Mouse (Mus musculus): ENCODE measurements at regions not wholly inside any gene's neighbourhood (a gene's known extent, or its start where the extent isn't known, plus 50 kb on each side); places are given as distances from the start of the nearest gene placed in this dataset.

GRCm38 (mm10) chr1:92386752-92387151 lies 86.9 kb downstream of the Ndufa10 start:
- Histone ChIP-seq H3K4me3 (ENCODE audit: low read length) (no peak overlapping the region), H3K27ac (ENCODE audit: low read length) (no peak overlapping the region), H3K9ac (ENCODE audit: low read length) (no peak overlapping the region), H3K4me1 (ENCODE audit: control insufficient read depth, insufficient read depth, low read length) (no peaks in the 10 kb centered on the region), H3K9me3 (replicated peaks; ENCODE audit: control insufficient read depth, low read length) (no peaks in the 10 kb centered on the region), H3K27me3 (ENCODE audit: control insufficient read depth, insufficient read depth, low read length) (no peaks in the 10 kb centered on the region), H3K36me3 (ENCODE audit: control insufficient read depth, insufficient read depth) (no peaks in the 10 kb centered on the region), H3K4me2 (ENCODE audit: low read depth, low read length) (no peak overlapping the region)
- ATAC-seq (replicated peaks; ENCODE audit: extremely low read depth, insufficient read depth, low FRiP score): no peak

- Histone ChIP-seq H3K9me3 (replicated peaks; ENCODE audit: control insufficient read depth, low read length) (no peaks in the 10 kb centered on the region), H3K27ac (ENCODE audit: low read length) (no peak overlapping the region), H3K9ac (ENCODE audit: low read length) (no peak overlapping the region), H3K4me3 (ENCODE audit: low read length) (no peak overlapping the region), H3K4me1 (ENCODE audit: control insufficient read depth, insufficient read depth, low read length) (peaks cover 4% of the 10 kb centered on the region), H3K4me2 (ENCODE audit: low read depth, low read length) (no peak overlapping the region), H3K27me3 (ENCODE audit: control insufficient read depth, insufficient read depth, low read length) (no peaks in the 10 kb centered on the region), H3K36me3 (ENCODE audit: control insufficient read depth, insufficient read depth) (no peaks in the 10 kb centered on the region)
- ATAC-seq (replicated peaks; ENCODE audit: extremely low read depth, insufficient read depth, low FRiP score): no peak
Observed at GRCm38 (mm10) chr1:92384945-92385344, 88.7 kb downstream of the Ndufa10 start.

GRCm38 (mm10) chr1:92383749-92384148 lies 89.9 kb downstream of the Ndufa10 start:
- no peaks in the 10 kb centered on the region for H3K27me3 ChIP-seq (ENCODE audit: control insufficient read depth, insufficient read depth, low read length)
- 64% methylated on average over 4 of the region's 4 CpGs for WGBS
- H3K36me3 ChIP-seq (ENCODE audit: control insufficient read depth, insufficient read depth): no peaks in the 10 kb centered on the region
- H3K4me3 ChIP-seq (ENCODE audit: low read length): no peak overlapping the region
- H3K27ac ChIP-seq (ENCODE audit: low read length): no peak overlapping the region
- ATAC-seq (replicated peaks; ENCODE audit: extremely low read depth, insufficient read depth, low FRiP score): no peak
- H3K4me1 ChIP-seq (ENCODE audit: control insufficient read depth, insufficient read depth, low read length): peaks cover 11% of the 10 kb centered on the region
- no peak overlapping the region for H3K9ac ChIP-seq (ENCODE audit: low read length)
- no peak overlapping the region for H3K4me2 ChIP-seq (ENCODE audit: low read depth, low read length)
- no peaks in the 10 kb centered on the region for H3K9me3 ChIP-seq (replicated peaks; ENCODE audit: control insufficient read depth, low read length)

- peak; percentile 29 for ATAC-seq (replicated peaks; ENCODE audit: extremely low read depth, insufficient read depth, low FRiP score)
- Histone ChIP-seq H3K4me3 (ENCODE audit: low read length) (no peak overlapping the region), H3K9me3 (replicated peaks; ENCODE audit: control insufficient read depth, low read length) (no peaks in the 10 kb centered on the region), H3K27ac (ENCODE audit: low read length) (peak overlapping the region; percentile 84), H3K27me3 (ENCODE audit: control insufficient read depth, insufficient read depth, low read length) (no peaks in the 10 kb centered on the region), H3K9ac (ENCODE audit: low read length) (0 out of 2 replicates have a peak overlapping the region, but pooled peaks have one; percentile 37), H3K36me3 (ENCODE audit: control insufficient read depth, insufficient read depth) (no peaks in the 10 kb centered on the region), H3K4me2 (ENCODE audit: low read depth, low read length) (peak overlapping the region; percentile 44; the same call in 1 of the 2 replicates), H3K4me1 (ENCODE audit: control insufficient read depth, insufficient read depth, low read length) (peaks cover 27% of the 10 kb centered on the region)
- 32% methylated on average over 3 of the region's 3 CpGs for WGBS
Observed at GRCm38 (mm10) chr1:92379510-92379886, 94.2 kb downstream of the Ndufa10 start.

- H3K36me3 ChIP-seq (ENCODE audit: control insufficient read depth, insufficient read depth): no peaks in the 10 kb centered on the region
- H3K27me3 ChIP-seq (ENCODE audit: control insufficient read depth, insufficient read depth, low read length): no peaks in the 10 kb centered on the region
- H3K4me2 ChIP-seq (ENCODE audit: low read depth, low read length): peak overlapping the region; percentile 44; the same call in 1 of the 2 replicates
- H3K4me1 ChIP-seq (ENCODE audit: control insufficient read depth, insufficient read depth, low read length): peaks cover 27% of the 10 kb centered on the region
- peak overlapping the region; percentile 84 for H3K27ac ChIP-seq (ENCODE audit: low read length)
- peak; percentile 71 for ATAC-seq (replicated peaks; ENCODE audit: extremely low read depth, insufficient read depth, low FRiP score)
- no peak overlapping the region for H3K4me3 ChIP-seq (ENCODE audit: low read length)
- 61% methylated on average over 8 of the region's 8 CpGs for WGBS
- H3K9me3 ChIP-seq (replicated peaks; ENCODE audit: control insufficient read depth, low read length): no peaks in the 10 kb centered on the region
- peak overlapping the region; percentile 37; the same call in 1 of the 2 replicates for H3K9ac ChIP-seq (ENCODE audit: low read length)
Observed at GRCm38 (mm10) chr1:92378741-92379509, 94.7 kb downstream of the Ndufa10 start.

- no peak overlapping the region for H3K4me3 ChIP-seq (ENCODE audit: low read length)
- no peaks in the 10 kb centered on the region for H3K27me3 ChIP-seq (ENCODE audit: control insufficient read depth, insufficient read depth, low read length)
- WGBS: 23% methylated on average over 4 of the region's 4 CpGs
- H3K36me3 ChIP-seq (ENCODE audit: control insufficient read depth, insufficient read depth): no peaks in the 10 kb centered on the region
- peak overlapping the region; percentile 86 for H3K27ac ChIP-seq (ENCODE audit: low read length)
- H3K4me2 ChIP-seq (ENCODE audit: low read depth, low read length): no peak overlapping the region
- H3K9ac ChIP-seq (ENCODE audit: low read length): no peak overlapping the region
- H3K4me1 ChIP-seq (ENCODE audit: control insufficient read depth, insufficient read depth, low read length): peaks cover 33% of the 10 kb centered on the region
- H3K9me3 ChIP-seq (replicated peaks; ENCODE audit: control insufficient read depth, low read length): no peaks in the 10 kb centered on the region
- peak; percentile 64 for ATAC-seq (replicated peaks; ENCODE audit: extremely low read depth, insufficient read depth, low FRiP score)
Observed at GRCm38 (mm10) chr1:92376456-92376855, 97.2 kb downstream of the Ndufa10 start.

- H3K4me2 ChIP-seq (ENCODE audit: low read depth, low read length): no peak overlapping the region
- WGBS: 79% methylated on average over 5 of the region's 5 CpGs
- no peak overlapping the region for H3K27ac ChIP-seq (ENCODE audit: low read length)
- no peaks in the 10 kb centered on the region for H3K9me3 ChIP-seq (replicated peaks; ENCODE audit: control insufficient read depth, low read length)
- ATAC-seq (replicated peaks; ENCODE audit: extremely low read depth, insufficient read depth, low FRiP score): no peak
- no peaks in the 10 kb centered on the region for H3K36me3 ChIP-seq (ENCODE audit: control insufficient read depth, insufficient read depth)
- H3K9ac ChIP-seq (ENCODE audit: low read length): no peak overlapping the region
- peaks cover 22% of the 10 kb centered on the region for H3K4me1 ChIP-seq (ENCODE audit: control insufficient read depth, insufficient read depth, low read length)
- H3K4me3 ChIP-seq (ENCODE audit: low read length): no peak overlapping the region
- no peaks in the 10 kb centered on the region for H3K27me3 ChIP-seq (ENCODE audit: control insufficient read depth, insufficient read depth, low read length)
Observed at GRCm38 (mm10) chr1:92372222-92372990, 101.3 kb downstream of the Ndufa10 start.

GRCm38 (mm10) chr1:92371357-92371981 lies 102.2 kb downstream of the Ndufa10 start:
- no peak overlapping the region for H3K27ac ChIP-seq (ENCODE audit: low read length)
- 0 out of 2 replicates have a peak overlapping the region, but pooled peaks have one; percentile 20 for H3K4me2 ChIP-seq (ENCODE audit: low read depth, low read length)
- no peaks in the 10 kb centered on the region for H3K27me3 ChIP-seq (ENCODE audit: control insufficient read depth, insufficient read depth, low read length)
- no peaks in the 10 kb centered on the region for H3K9me3 ChIP-seq (replicated peaks; ENCODE audit: control insufficient read depth, low read length)
- H3K4me1 ChIP-seq (ENCODE audit: control insufficient read depth, insufficient read depth, low read length): peaks cover 16% of the 10 kb centered on the region
- WGBS: 52% methylated on average over 11 of the region's 11 CpGs
- no peaks in the 10 kb centered on the region for H3K36me3 ChIP-seq (ENCODE audit: control insufficient read depth, insufficient read depth)
- no peak overlapping the region for H3K9ac ChIP-seq (ENCODE audit: low read length)
- ATAC-seq (replicated peaks; ENCODE audit: extremely low read depth, insufficient read depth, low FRiP score): no peak
- H3K4me3 ChIP-seq (ENCODE audit: low read length): no peak overlapping the region

- H3K9me3 ChIP-seq (replicated peaks; ENCODE audit: control insufficient read depth, low read length): no peaks in the 10 kb centered on the region
- H3K27ac ChIP-seq (ENCODE audit: low read length): no peak overlapping the region
- H3K4me2 ChIP-seq (ENCODE audit: low read depth, low read length): no peak overlapping the region
- H3K27me3 ChIP-seq (ENCODE audit: control insufficient read depth, insufficient read depth, low read length): no peaks in the 10 kb centered on the region
- H3K4me1 ChIP-seq (ENCODE audit: control insufficient read depth, insufficient read depth, low read length): peaks cover 10% of the 10 kb centered on the region
- H3K9ac ChIP-seq (ENCODE audit: low read length): no peak overlapping the region
- H3K36me3 ChIP-seq (ENCODE audit: control insufficient read depth, insufficient read depth): no peaks in the 10 kb centered on the region
- no peak overlapping the region for H3K4me3 ChIP-seq (ENCODE audit: low read length)
- WGBS: 86% methylated on average over 4 of the region's 4 CpGs
- no peak for ATAC-seq (replicated peaks; ENCODE audit: extremely low read depth, insufficient read depth, low FRiP score)
Observed at GRCm38 (mm10) chr1:92370842-92371241, 102.8 kb downstream of the Ndufa10 start.

Measured in heart, embryonic 16.5 days (tissue).